Mouse (Mus musculus): ENCODE measurements at regions not wholly inside any gene's neighbourhood (a gene's known extent, or its start where the extent isn't known, plus 50 kb on each side); places are given as distances from the start of the nearest gene placed in this dataset.

DNA sequence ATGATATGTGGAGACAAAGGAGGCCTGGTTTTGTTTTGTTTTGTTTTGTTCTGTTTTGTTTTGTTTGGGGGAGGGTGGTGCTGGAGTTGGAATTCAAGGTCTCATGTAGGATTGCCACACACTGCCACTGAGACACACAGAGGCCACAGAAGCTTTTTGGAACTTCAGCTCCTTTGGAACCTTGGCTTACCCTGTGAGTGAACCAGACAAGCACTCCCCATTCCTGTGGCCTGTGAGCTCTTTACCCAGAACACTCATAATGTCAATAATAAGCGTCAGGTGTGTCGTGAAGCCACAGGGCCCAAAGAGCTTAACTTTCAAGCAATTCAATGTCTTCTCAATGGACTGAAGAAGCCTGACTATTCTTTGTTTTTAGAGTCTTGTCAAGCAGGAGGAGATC is 70.2 kb upstream of the Il15 start:
- DNase-seq (ENCODE audit: low read depth), result no peak

DNA sequence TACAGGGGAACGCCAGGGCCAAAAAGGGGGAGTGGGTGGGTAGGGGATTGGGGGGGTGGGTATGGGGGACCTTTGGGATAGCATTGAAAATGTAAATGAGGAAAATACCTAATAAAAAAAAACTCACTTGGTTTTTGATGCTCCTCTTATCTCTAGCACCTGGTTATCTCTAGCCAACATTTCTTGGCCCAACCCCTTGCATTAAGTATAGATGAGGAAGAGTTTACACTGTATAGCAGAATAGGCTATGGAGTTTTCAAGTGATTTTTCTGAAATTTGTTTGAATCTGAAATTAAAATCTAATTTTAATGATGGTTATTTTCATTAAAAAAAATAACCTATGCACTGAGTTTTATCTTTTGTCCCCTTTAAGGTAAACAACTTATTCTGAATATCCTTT is 68.8 kb upstream of the Il15 start:
- no peak for DNase-seq (ENCODE audit: low read depth)

DNA sequence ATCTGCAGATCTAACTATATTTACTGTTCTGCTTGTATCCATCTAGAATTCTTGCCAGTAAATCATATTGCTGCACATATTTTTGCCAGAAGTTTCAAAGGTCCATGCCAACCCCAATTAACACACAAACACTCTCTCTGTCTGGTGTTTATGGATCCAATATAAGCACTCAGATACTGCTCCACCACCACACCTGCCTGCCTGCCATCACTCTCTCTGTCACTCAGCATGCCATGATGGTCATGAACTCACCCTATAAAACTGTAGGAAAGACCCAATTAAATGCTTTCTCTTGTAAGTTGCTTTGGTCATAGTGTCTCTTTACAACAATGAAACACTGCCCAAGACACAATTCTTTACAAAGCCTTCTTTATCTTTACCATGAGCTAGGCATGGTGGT is 66.8 kb upstream of the Il15 start:
- DNase-seq (ENCODE audit: low read depth), result no peak

GRCm38 (mm10) chr8:82462841-82463240 is 59.8 kb upstream of the Il15 start:
- DNase-seq (ENCODE audit: low read depth), result no peak

DNA sequence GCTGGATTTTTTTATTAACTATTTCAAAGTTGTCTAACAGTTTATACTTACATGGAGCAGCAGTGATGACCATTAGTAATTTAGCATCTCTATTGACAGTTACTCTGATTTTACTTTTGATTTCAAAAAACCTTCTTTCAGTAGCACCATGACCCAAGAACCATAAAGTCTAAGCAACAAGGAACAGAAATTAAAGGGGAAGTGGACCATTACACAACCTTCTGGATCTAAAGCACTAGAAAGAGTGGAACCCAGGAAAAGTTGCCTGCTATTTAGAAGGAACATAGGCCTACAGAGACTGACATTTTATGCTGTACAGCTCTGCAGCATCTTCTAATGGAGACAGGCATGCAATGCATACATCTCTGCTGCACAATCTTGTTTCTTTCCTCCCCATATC is 56.0 kb upstream of the Il15 start:
- no peak for DNase-seq (ENCODE audit: low read depth)

DNA sequence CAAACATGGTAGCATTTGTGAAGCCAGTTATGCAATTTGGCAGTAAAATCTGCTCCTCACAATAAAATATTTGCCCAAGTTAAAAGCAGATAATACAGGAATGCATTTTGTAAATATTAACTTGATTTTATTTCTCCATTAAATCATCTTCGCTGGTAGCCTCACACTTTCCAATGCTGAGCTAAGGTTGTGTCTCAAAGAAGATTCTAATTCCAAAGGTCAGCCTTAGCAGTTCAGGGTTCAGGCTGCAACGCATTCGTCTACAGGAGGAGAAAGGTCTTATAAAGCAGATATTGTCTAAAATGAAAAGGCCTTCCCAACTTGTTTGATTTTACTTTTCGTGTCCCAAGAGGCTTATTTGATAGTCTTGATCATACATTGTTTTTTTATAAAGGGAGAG is 51.0 kb upstream of the Il15 start:
- DNase-seq (ENCODE audit: low read depth), result no peak

Measured in NIH3T3 (cell line).